ENCODE assay signal across 12 mouse cellular contexts in genomic region chr6:88960941-88961340, GRCm38 (mm10). TPM values are rescaled to one million over a fixed set of nuclear protein-coding genes. Genes with fewer than 3 reads are reported as not detected.
A peak's percentile ranks its signal among the peaks of the same experiment; 100 is the strongest.
DNase-seq lines count a peak whose midpoint lies in the region; ATAC-seq and TF ChIP-seq lines count a peak whose summit lies in the region.
"Had no signal": no experiment of that assay in that cellular context is flagged by ENCODE, and none has a peak within 500 bp of the region (broad histone marks: within the 10 kb centered on the region; RNA-seq: fewer than 3 reads in every experiment).

No protein-coding gene starts in this region.

- no peak overlapping the region for H3K4me3 ChIP-seq in heart, embryonic 16.5 days (ENCODE audit: low read length)
- no peak overlapping the region for H3K4me3 ChIP-seq in lung, postnatal 0 days (ENCODE audit: low read depth, low read length)
- H3K4me3 ChIP-seq: forebrain, embryonic 12.5 days had no signal

- H3K9ac ChIP-seq in heart, embryonic 16.5 days (ENCODE audit: low read length) = no peak overlapping the region
- no peak overlapping the region for H3K9ac ChIP-seq in lung, postnatal 0 days (replicated peaks; ENCODE audit: low read depth)
- H3K9ac ChIP-seq: forebrain, embryonic 12.5 days; liver, embryonic 14.5 days had no signal

- DNase-seq in heart, adult 11 months = no peak
- DNase-seq in lung, postnatal 0 days (ENCODE audit: low spot score) = peak; percentile 56
- DNase-seq in lung, postnatal 36 days = no peak
- DNase-seq in Patski (ENCODE audit: low read depth, low spot score) = no peak
- DNase-seq in forelimb bud, embryonic 11.5 days (ENCODE audit: low read depth, low spot score) = peak; percentile 33
- no peak for DNase-seq in thymus, postnatal 0 days (ENCODE audit: low spot score)
- no peak for DNase-seq in left cerebral cortex, postnatal 36 days (ENCODE audit: low spot score in 2 of 2)
- DNase-seq: cerebellum, adult 11 months; kidney, adult 18-20 months had no signal

- no peaks in the 10 kb centered on the region for H3K36me3 ChIP-seq in heart, embryonic 16.5 days (ENCODE audit: control insufficient read depth, insufficient read depth)
- no peaks in the 10 kb centered on the region for H3K36me3 ChIP-seq in lung, postnatal 0 days (ENCODE audit: insufficient read depth, low read length)
- H3K36me3 ChIP-seq: forebrain, embryonic 12.5 days had no signal

- no peaks in the 10 kb centered on the region for H3K27me3 ChIP-seq in heart, embryonic 16.5 days (ENCODE audit: control insufficient read depth, insufficient read depth, low read length)
- no peaks in the 10 kb centered on the region for H3K27me3 ChIP-seq in lung, postnatal 0 days (replicated peaks; ENCODE audit: insufficient read depth, low read length)
- no peaks in the 10 kb centered on the region for H3K27me3 ChIP-seq in Patski
- H3K27me3 ChIP-seq: forebrain, embryonic 12.5 days had no signal

- in situ Hi-C loops in Patski (cut with MboI; ENCODE audit: low pct_unique_long_range_greater_than_20kb) = loop anchor here (25.0 kb wide), 1 partner anchor 1401 kb away; the partner anchor contains the start of gene Zxdc

- no peak overlapping the region for H3K4me2 ChIP-seq in heart, embryonic 16.5 days (ENCODE audit: low read depth, low read length)
- no peak overlapping the region for H3K4me2 ChIP-seq in lung, postnatal 0 days (replicated peaks; ENCODE audit: low read depth, low read length)
- H3K4me2 ChIP-seq: forebrain, embryonic 12.5 days had no signal

- no peak; the same call in 1 of the 2 replicates for ATAC-seq in heart, embryonic 16.5 days (replicated peaks; ENCODE audit: extremely low read depth, insufficient read depth, low FRiP score)
- peak; percentile 76 for ATAC-seq in lung, postnatal 0 days
- ATAC-seq in Patski = peak; percentile 80

- POLR2A ChIA-PET in Patski (lab: Charles Lee) = no interaction called here

- no peaks in the 10 kb centered on the region for H3K9me3 ChIP-seq in heart, embryonic 16.5 days (replicated peaks; ENCODE audit: control insufficient read depth, low read length)
- no peaks in the 10 kb centered on the region for H3K9me3 ChIP-seq in lung, postnatal 0 days (ENCODE audit: low read length)
- H3K9me3 ChIP-seq: forebrain, embryonic 12.5 days had no signal

- H3K27ac ChIP-seq in heart, embryonic 16.5 days (ENCODE audit: low read length) = peak overlapping the region; percentile 30
- H3K27ac ChIP-seq in lung, postnatal 0 days (ENCODE audit: low read length) = no peak overlapping the region
- H3K27ac ChIP-seq: liver, embryonic 14.5 days had no signal

- CTCF ChIA-PET in Patski (lab: Charles Lee) = interaction anchor here (1.9 kb wide), 1 partner anchor 17 kb away, joined by 6 read pairs; no protein-coding TSS in a partner anchor

- TF ChIP-seq EP300 in lung, postnatal 0 days (IDR thresholded peaks at IDR 0.05) = peak; percentile 47; the same call in 1 of the 2 replicates

- TF ChIP-seq CTCF in lung, postnatal 0 days (IDR thresholded peaks at IDR 0.05) = no peak
- no peak for TF ChIP-seq CTCF in Patski (IDR thresholded peaks at IDR 0.05)

- intact Hi-C loops in left cerebral cortex, postnatal 36 days (cut with DNase I) = no loop called here

- peaks cover 11% of the 10 kb centered on the region for H3K4me1 ChIP-seq in heart, embryonic 16.5 days (ENCODE audit: control insufficient read depth, insufficient read depth, low read length)
- no peaks in the 10 kb centered on the region for H3K4me1 ChIP-seq in lung, postnatal 0 days (ENCODE audit: insufficient read depth, low read depth, low read length)

- 43% methylated on average over 4 of the region's 4 CpGs for WGBS in heart, embryonic 16.5 days
- 39% methylated on average over 4 of the region's 4 CpGs for WGBS in lung, postnatal 0 days

RNA-seq across cellular contexts. Expression of gene Tpra1, which starts 58.9 kb away (rescaled TPM):
- polyA plus RNA-seq in heart, embryonic 16.5 days (2015; fragmentation: Nextera tagmentation; extraction: Ambion mirVana) = 54.9 and 58.0 TPM in 2 replicates
- 72.0 and 78.8 TPM in 2 replicates for polyA plus RNA-seq in lung, postnatal 0 days (2015; fragmentation: Nextera tagmentation; extraction: Ambion mirVana)
- polyA plus RNA-seq in Patski (2021) = 64.5 TPM
- 77.0 and 78.8 TPM in 2 replicates for polyA plus RNA-seq in thymus, postnatal 0 days (2015; fragmentation: Nextera tagmentation; extraction: Ambion mirVana)
- 10 to 100 TPM; 38.7 to 49.6 TPM for total RNA-seq in left cerebral cortex, postnatal 36 days (2021)

Comparison
In these comparisons a context has a peak if more than half of its experiments do, and no peak if none do; other contexts are left out.
1. DNase-seq: peak in lung, postnatal 0 days (single experiment) and forelimb bud, embryonic 11.5 days (single experiment); none in heart, adult 11 months (single experiment), lung, postnatal 36 days (single experiment), Patski (single experiment), thymus, postnatal 0 days (single experiment) and left cerebral cortex, postnatal 36 days (0 of 2).